Mouse (Mus musculus) MN1 (cell line): Measurements from ENCODE around the gene Yif1a.
A peak's percentile ranks its signal among the peaks of the same experiment; 100 is the strongest.

Experiments
- DNase-seq: peaks from one replicate; pipeline ENCODE4 v3.0.0-alpha.2; 2016; ENCODE audit warnings: low spot score

Gene Yif1a

GRCm38 (mm10) chr19:5118384-5118698 is 30.0 kb downstream of the Yif1a start, which contains the start of gene Klc2:
TSS of gene Klc2 (minus strand) at chr19:5118560.
- no peak for DNase-seq

- DNase-seq, result no peak
Measured at GRCm38 (mm10) chr19:5122492-5122891, 34.2 kb downstream of the Yif1a start.

- DNase-seq, result no peak
Measured at GRCm38 (mm10) chr19:5123241-5123640, 34.9 kb downstream of the Yif1a start.

- no peak for DNase-seq
Measured at GRCm38 (mm10) chr19:5124055-5124614, 35.8 kb downstream of the Yif1a start.

GRCm38 (mm10) chr19:5129770-5130169 is 41.4 kb downstream of the Yif1a start:
- DNase-seq, result no peak

GRCm38 (mm10) chr19:5131237-5131636 is 42.9 kb downstream of the Yif1a start:
- no peak for DNase-seq

GRCm38 (mm10) chr19:5139640-5140039 is 51.3 kb downstream of the Yif1a start:
- peak; percentile 55 for DNase-seq
